Mouse (Mus musculus): Measurements from ENCODE around the gene Cit.

GRCm38 (mm10) chr5:115915481-115915880, 70.4 kb downstream of the Cit start:
- TF ChIP-seq CTCF (IDR thresholded peaks at IDR 0.05; ENCODE audit: borderline replicate concordance, control insufficient read depth, extremely low read depth, insufficient read depth, low read length, poor library complexity) (no peak), POLR2A (IDR thresholded peaks at IDR 0.05; ENCODE audit: control insufficient read depth, extremely low read depth, insufficient read depth, low read length, poor library complexity) (no peak)
